Mouse (Mus musculus) ZHBTc4 (cell line): Measurements from ENCODE around the gene Sgca.
A peak's percentile ranks its signal among the peaks of the same experiment; 100 is the strongest.
"Not testable (repeated sequence)": the region's sequence is repeated elsewhere in the genome, so short reads cannot be mapped to it uniquely, and the experiment has no call there.

Experiments
- DNase-seq: peaks from one replicate; pipeline ENCODE4 v3.0.0-alpha.2; 2011; ENCODE audit warnings: low read depth, low spot score

Sgca gene

GRCm38 (mm10) chr11:94987341-94987740 is 11.2 kb upstream of the Sgca start:
- peak; percentile 88 for DNase-seq

GRCm38 (mm10) chr11:94986435-94986834 is 10.3 kb upstream of the Sgca start:
- DNase-seq = no peak

GRCm38 (mm10) chr11:94985822-94986221 is 9.7 kb upstream of the Sgca start:
- no peak for DNase-seq

DNA sequence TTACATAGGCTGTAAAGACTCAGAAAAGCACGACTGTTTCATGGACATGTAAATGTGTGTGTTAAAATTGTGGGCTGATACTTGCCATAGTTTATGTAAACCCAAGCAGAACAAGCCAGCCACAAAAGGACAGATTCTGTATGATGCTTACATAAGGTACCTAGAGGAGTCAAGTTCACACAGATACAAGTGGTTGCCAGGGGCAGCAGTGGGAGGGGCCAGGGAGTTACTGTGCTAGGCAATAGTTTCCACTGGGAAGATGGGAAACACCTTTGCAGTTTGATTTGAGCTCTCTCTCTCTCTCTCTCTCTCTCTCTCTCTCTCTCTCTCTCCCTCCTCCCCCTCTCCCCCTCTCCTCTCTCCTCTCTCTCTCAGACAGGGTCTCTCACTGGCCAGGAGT is 9.0 kb upstream of the Sgca start:
- DNase-seq = no peak

DNA sequence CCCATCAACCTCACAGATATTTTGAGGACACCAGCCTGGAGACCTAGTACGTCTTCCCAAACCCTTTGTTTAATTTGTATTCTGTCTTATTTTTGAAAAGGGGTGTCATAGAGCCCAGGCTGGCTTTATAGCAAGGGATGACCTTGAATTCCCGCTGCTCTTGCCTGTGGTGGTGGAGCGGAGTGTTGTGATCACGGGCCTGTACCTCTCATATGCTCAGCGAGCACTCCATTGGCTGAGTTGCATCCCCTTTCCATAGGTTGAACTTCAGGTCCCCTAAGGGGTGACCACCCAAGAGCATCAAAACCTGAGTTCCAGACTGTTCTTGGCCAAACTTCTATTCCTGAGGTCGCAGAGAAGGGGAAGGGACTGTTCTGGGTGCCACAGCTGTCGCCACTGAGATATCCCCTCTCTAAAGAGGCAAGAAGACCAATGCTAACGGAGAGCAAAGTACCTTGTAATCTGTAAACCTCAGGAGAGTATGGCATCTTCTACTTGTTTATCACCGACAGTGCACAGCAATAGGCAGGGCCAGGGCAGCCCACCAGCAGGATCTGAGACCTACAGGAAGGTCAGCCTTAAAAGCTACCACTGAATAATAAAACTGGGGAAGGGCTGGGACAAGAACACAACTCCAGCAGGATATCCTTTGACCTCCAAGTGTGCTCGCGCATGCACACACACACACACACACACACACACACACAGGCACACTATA is 3.5 kb upstream of the Sgca start:
- DNase-seq = no peak

GRCm38 (mm10) chr11:94978947-94979346 is 2.8 kb upstream of the Sgca start:
- DNase-seq = peak; percentile 96

DNA sequence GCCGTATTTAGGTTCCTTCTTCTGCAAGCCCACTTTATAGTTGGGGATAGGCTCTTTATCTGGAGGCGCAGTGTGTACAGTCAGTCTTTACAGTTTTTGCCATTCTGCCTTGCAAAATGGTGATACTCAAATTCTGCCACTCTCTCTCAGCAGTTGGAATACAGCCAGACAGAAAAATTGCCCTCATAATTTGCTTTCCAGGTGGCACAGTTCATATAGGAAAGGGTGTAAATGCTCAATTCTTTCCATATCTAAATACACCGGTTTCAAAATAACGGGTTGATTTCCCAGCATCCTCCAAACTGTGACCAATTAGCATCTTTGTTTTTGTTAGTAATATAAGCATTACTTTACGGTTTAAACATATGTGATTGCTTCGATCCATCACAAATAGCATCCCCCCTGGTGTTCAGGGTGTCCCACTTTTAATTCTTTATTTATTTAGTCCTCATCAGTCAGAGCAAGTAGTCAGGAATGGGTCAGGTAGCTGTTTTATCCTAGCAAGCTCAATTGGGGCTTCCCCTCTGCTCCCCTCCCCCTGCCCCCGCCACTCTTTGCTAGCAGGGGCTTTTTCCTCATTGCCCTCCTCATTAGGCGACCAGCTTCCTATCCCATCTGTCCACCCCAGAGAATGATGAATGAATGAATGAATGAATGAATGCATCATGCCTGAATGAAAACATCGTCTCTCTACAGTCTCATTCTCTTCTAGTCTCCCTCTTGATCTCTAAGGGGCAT is 2.2 kb upstream of the Sgca start:
- no peak for DNase-seq

- DNase-seq = no peak
These were observed 1.2 kb downstream of the Sgca start for GRCm38 (mm10) chr11:94974951-94975350.

DNA sequence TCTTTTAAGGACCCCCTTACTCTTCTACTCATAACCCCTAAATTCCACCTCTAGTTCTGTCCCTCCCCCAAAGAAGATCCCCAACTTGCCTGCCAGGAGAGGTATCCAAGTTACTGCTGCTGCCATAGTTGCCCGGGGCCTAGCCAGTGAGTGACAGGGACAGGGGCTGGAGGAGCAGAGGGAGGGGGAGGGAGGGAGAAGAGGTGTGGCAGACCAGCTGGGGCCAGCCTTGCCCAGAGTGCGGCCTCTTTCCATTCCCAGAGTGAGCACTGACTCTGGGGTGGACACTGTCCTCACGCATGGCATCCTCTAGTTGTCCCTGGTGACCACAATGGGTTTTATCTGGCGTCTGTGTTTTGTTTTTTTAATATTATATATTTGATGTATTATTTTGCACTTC is 2.8 kb downstream of the Sgca start:
- DNase-seq = no peak

GRCm38 (mm10) chr11:94972887-94973286 is 3.2 kb downstream of the Sgca start:
- no peak for DNase-seq

DNA sequence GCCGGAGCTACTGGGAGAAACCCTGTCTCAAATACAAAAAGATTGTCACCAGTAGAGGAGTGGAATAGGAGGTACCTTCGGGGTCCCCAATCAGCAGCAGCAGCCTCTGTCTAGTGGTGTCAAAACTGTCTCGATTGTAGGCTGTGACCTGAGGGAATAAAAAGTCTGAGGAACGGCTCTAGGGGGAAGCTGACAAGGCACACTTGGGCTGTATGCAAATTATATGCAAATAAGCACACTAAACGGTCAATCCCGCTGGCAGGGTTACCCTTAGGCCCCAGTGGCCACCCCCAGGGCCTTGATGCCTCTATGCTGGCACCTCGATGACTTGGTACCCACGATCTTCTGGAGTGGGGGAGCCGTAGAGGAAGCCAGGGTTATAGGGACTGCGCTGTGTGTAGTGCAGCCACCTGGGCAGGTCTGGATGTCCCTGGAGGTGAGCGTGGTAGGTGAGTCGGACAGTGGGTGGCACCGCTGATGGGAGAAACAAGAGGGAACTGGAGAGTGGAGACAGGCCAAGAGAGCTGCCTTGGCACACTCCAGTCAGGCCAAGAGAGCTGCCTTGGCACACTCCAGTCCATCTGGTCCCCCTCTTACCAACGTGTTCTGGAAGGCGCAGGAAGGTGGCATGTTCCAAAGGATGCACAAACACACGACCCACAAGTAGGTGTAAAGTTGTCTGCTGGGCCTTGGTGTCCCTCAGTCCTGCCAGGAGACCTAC is 4.1 kb downstream of the Sgca start:
- no peak for DNase-seq

DNA sequence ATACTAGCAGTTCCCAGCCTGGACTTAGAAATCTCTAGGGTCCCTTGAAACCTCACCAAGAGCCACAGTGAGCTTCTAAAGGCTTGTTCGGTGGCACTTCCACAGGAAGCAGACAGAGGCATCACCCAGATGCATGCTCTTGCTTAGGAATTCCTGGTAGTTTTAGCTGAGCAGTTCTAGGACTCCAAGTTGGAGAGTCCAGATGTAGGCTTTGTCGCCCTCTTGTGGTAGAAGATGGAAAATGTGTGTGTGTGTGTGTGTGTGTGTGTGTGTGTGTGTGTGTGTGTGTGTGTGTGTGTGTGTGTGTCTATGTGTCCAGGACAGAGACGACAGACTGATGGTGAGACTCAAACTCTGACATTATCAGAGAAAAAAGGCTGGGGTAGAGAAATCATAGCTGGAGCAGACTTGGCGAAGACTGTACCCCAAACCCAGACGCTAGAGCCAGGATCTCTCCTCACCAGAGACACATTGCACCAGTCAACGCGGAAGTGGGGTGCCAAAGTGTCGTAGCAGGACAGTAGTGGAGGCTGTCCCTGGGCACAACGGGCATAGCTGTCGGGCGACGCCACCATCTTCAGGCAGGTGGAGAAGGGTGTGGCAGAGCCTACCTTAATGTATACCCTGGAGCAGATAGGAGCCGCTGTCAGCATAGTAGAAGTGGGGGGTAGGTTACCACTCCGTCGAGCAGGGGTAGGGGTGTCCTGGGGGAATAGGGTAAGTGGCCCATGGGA is 5.8 kb downstream of the Sgca start:
- DNase-seq = peak; percentile 84

DNA sequence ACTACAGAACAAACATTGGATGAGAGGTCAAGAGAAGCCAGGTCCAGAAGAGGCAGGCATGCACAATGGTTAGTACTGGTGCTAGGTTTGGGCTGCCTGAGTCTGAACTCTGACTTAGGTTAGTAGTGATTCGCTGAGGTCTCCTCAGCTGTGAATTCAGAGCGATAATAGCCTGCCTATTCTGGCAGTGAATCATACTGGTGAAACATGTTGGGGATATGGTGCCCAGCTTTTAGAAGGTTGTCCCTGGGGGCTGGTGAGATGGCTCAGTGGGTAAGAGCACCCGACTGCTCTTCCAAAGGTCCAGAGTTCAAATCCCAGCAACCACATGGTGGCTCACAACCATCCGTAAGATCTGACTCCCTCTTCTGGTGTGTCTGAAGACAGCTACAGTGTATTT is 6.4 kb downstream of the Sgca start:
- DNase-seq = not testable (repeated sequence)

GRCm38 (mm10) chr11:94968187-94968586 is 7.9 kb downstream of the Sgca start:
- DNase-seq = no peak

DNA sequence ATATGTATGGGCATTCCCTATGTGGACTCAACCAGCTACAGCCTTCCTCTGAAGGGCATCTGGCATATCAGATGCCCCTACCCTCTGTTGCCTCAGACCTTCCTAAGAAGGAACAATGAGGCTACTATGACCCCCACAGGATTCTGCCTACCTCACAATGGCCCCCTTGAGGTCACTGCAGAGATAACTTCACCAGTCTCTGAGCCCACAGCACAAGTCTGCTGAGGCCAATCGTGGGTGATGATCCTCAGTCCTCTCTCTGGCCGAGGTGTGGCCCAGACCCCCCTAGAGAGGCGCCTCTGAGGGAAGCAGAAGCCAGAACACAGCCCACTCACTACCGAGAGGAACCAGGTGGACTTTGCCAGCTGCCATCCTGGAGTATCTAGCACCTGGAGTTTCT is 8.7 kb downstream of the Sgca start, which contains the start of gene Hils1:
TSS of gene Hils1 (plus strand) at position 175 of the 400 bp plus-strand sequence.
- DNase-seq = no peak

GRCm38 (mm10) chr11:94962534-94963101 is 13.5 kb downstream of the Sgca start:
- no peak for DNase-seq

- peak; percentile 95 for DNase-seq
These were observed 17.9 kb downstream of the Sgca start for GRCm38 (mm10) chr11:94958065-94958858.

- peak; percentile 81 for DNase-seq
These were observed 18.4 kb downstream of the Sgca start for GRCm38 (mm10) chr11:94957693-94958064.

DNA sequence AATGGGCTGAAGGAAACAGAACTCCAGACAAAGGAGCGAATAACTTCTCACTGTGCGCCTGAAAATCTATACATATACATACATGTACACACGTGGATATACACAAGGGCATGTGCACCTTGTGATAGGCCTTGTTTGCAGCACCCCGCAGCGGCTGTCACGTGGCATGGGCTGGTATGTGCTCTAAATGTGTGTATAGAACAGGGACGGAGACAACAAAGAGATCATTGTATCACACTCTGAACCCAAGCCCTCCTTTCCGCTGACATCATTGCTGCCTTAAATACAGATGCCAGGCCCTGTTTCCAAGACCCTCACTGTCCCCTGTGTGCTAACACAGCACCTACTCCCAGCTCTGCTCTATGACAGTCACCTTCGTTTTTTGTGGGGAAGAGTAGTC is 21.0 kb downstream of the Sgca start:
- DNase-seq = no peak

- DNase-seq = peak; percentile 75
These were observed 24.0 kb downstream of the Sgca start for GRCm38 (mm10) chr11:94952169-94952568.

DNA sequence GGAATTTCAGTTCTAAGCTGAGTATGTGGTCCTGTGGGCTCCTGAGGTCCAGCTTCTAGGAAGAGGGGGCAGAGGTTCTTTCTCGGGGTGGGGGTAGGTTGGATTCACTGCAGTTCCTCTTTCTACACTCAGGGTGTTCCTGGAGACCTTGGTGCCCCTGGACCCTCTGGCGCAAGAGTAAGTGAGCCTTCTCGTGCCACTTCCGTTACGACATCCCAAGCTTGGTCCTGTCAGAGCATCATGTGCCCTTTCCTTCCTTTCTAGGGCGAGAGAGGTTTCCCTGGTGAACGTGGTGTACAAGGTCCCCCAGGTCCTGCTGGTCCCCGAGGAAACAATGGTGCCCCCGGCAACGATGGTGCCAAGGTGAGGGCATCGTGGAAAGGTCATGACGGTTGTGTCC is 30.9 kb downstream of the Sgca start:
- DNase-seq = no peak
